Mouse (Mus musculus) ES-E14 (cell line): ENCODE data around the gene Zfp740.

Source experiments
- CHD2 ChIP-seq: IDR thresholded peaks from 2 replicates; pipeline ENCODE4 v1.6.1; 2014; ENCODE audit warnings: mild to moderate bottlenecking, low read depth, low read length, inconsistent platforms
- HCFC1 ChIP-seq: IDR thresholded peaks from 2 replicates; pipeline ENCODE4 v1.6.1; 2012; ENCODE audit warnings: low read length, inconsistent platforms, borderline replicate concordance; ENCODE audit not compliant: insufficient read depth
- MAFK ChIP-seq: IDR thresholded peaks from 2 replicates; pipeline ENCODE4 v1.6.1; 2014; ENCODE audit warnings: mild to moderate bottlenecking, low read depth, low read length, inconsistent platforms; ENCODE audit not compliant: insufficient read depth
- ZC3H11A ChIP-seq: IDR thresholded peaks from 2 replicates; pipeline ENCODE4 v1.6.1; 2012; ENCODE audit warnings: low read depth, mild to moderate bottlenecking, inconsistent platforms, low read length, borderline replicate concordance
- ZNF384 ChIP-seq: IDR thresholded peaks from 2 replicates; pipeline ENCODE4 v1.6.1; 2012; ENCODE audit warnings: low read depth, low read length, inconsistent platforms

- TF ChIP-seq HCFC1, result no peak
- no peak for TF ChIP-seq ZNF384
- no peak for TF ChIP-seq ZC3H11A
- no peak for TF ChIP-seq CHD2
- TF ChIP-seq MAFK, result no peak
Observed at GRCm38 (mm10) chr15:102191699-102192098, 11.3 kb upstream of the Zfp740 start.
